Mouse (Mus musculus) brain, embryonic 14.5 days (tissue): ENCODE measurements around the gene Cenpa. TPM values are rescaled to one million over a fixed set of nuclear protein-coding genes. Genes with fewer than 3 reads are reported as not detected.

ENCODE experiments used
- DNase-seq: peaks from one replicate; pipeline ENCODE4 v3.0.0-alpha.2; 2011; ENCODE audit warnings: low read depth
- CTCF ChIP-seq: fragments of 200-500 bp; IDR thresholded peaks from 2 replicates; pipeline ENCODE4 v1.5.1; 2012; ENCODE audit warnings: inconsistent platforms, mild to moderate bottlenecking, moderate library complexity, borderline replicate concordance; ENCODE audit not compliant: insufficient read depth, insufficient read length; ENCODE audit errors: extremely low read depth
- POLR2A ChIP-seq: fragments of 200-500 bp; IDR thresholded peaks from 2 replicates; pipeline ENCODE4 v1.6.1; 2012; ENCODE audit warnings: mild to moderate bottlenecking, inconsistent platforms, borderline replicate concordance; ENCODE audit not compliant: poor library complexity, insufficient read depth, insufficient read length, severe bottlenecking; ENCODE audit errors: extremely low read depth
- polyA plus RNA-seq: library from polyadenylated mRNA; depleted of rRNA; stranded (reverse); fragments of >200 nt; gene quantifications from 2 replicates; pipeline ENCODE4 v1.2.3, GENCODE M21; 2012

Cenpa gene
- polyA plus RNA-seq, 1 experiment = 55.9 TPM

GRCm38 (mm10) chr5:30701866-30702265 lies 35.3 kb downstream of the Cenpa start:
- no peak for DNase-seq
- no peak for TF ChIP-seq CTCF
- TF ChIP-seq POLR2A = no peak

- peak; percentile 87 for TF ChIP-seq CTCF
- no peak for TF ChIP-seq POLR2A
- DNase-seq = peak; percentile 93
Measured at GRCm38 (mm10) chr5:30709744-30710383, 43.3 kb downstream of the Cenpa start.

GRCm38 (mm10) chr5:30710486-30710885 lies 43.9 kb downstream of the Cenpa start:
- TF ChIP-seq POLR2A (no peak), CTCF (no peak)
- DNase-seq = peak; percentile 42

GRCm38 (mm10) chr5:30711147-30712001 lies 44.8 kb downstream of the Cenpa start, which contains the start of gene Dpysl5:
TSS of gene Dpysl5 (plus strand) at chr5:30711564.
- DNase-seq = peak; percentile 98
- peak; percentile 99 for TF ChIP-seq POLR2A
- no peak for TF ChIP-seq CTCF

- TF ChIP-seq POLR2A = no peak
- no peak for TF ChIP-seq CTCF
- no peak for DNase-seq
Measured at GRCm38 (mm10) chr5:30712002-30712390, 45.4 kb downstream of the Cenpa start.

- peak; percentile 88 for DNase-seq
- TF ChIP-seq CTCF = no peak
- peak; percentile 33; the same call in 1 of the 2 replicates for TF ChIP-seq POLR2A
Measured at GRCm38 (mm10) chr5:30712441-30713298, 46.1 kb downstream of the Cenpa start.

GRCm38 (mm10) chr5:30713299-30713675 lies 46.7 kb downstream of the Cenpa start:
- TF ChIP-seq POLR2A (peak; percentile 7; the same call in 1 of the 2 replicates), CTCF (no peak)
- peak; percentile 80 for DNase-seq

GRCm38 (mm10) chr5:30713691-30714090 lies 47.1 kb downstream of the Cenpa start:
- TF ChIP-seq CTCF (no peak), POLR2A (no peak)
- peak; percentile 67 for DNase-seq

GRCm38 (mm10) chr5:30716311-30716710 lies 49.7 kb downstream of the Cenpa start:
- DNase-seq = no peak

GRCm38 (mm10) chr5:30717506-30717905 lies 50.9 kb downstream of the Cenpa start:
- TF ChIP-seq POLR2A = no peak

More at GRCm38 (mm10) chr5:30716311-30716710, 49.7 kb downstream of the Cenpa start:
- TF ChIP-seq POLR2A = no peak
- no peak for TF ChIP-seq CTCF

More at GRCm38 (mm10) chr5:30717506-30717905, 50.9 kb downstream of the Cenpa start:
- no peak for DNase-seq
